Mouse (Mus musculus) adrenal gland, postnatal 14 days (tissue): ENCODE data around the gene Serpine1. TPM values are rescaled to one million over a fixed set of nuclear protein-coding genes. Genes with fewer than 3 reads are reported as not detected.
A peak's percentile ranks its signal among the peaks of the same experiment; 100 is the strongest.

Experiments
- DNase-seq: peaks from one replicate; pipeline ENCODE4 v3.0.0; 2021; ENCODE audit warnings: mixed read lengths
- total RNA-seq: library from RNA; stranded (reverse); gene quantifications from 2 replicates; pipeline ENCODE4 v1.2.3, GENCODE M21; 2021

Serpine1 gene
- total RNA-seq, 1 experiment from 2014 or later: 2.6 TPM

- DNase-seq: no peak
Measured at GRCm38 (mm10) chr5:137096037-137096436, 24.0 kb upstream of the Serpine1 start.

DNA sequence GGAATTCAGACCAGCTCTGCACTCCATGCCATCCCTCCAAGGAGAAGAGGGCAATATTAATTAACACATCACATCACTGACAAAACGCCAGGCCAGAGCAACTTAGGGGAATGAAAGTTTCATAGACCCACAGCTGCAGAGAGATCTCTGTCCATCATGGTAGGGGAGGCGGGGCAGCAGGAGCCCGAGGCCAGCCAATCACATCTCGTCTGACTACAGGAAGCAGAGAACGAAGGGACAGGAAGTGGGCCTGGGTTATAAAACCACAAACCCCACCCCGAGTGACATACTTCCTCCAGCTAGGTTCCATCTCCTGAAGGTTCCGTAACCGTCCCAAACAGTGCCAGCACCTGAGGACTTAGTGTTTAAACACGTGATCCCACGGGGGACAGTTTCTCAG is 23.1 kb upstream of the Serpine1 start:
- no peak for DNase-seq

DNA sequence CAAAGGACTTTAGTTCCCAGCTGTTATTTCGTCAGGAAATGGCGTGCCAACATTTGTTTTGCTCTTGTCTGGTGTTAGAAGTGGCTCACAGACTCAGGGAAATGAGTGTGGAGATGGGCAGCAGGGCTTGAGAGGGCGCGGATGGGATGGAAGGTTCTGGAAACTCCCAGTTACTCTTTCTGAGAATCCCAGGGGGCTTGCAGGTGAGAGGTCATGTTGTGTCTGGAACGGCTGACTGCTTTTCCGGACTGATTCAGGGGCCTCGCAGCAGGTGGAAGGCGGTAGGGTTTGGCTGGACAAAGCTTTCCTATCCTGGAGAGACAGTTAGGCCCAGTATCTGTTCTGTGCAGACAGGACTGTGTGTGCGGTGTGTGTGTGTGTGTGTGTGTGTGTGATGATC is 21.7 kb upstream of the Serpine1 start:
- DNase-seq: peak; percentile 27

DNA sequence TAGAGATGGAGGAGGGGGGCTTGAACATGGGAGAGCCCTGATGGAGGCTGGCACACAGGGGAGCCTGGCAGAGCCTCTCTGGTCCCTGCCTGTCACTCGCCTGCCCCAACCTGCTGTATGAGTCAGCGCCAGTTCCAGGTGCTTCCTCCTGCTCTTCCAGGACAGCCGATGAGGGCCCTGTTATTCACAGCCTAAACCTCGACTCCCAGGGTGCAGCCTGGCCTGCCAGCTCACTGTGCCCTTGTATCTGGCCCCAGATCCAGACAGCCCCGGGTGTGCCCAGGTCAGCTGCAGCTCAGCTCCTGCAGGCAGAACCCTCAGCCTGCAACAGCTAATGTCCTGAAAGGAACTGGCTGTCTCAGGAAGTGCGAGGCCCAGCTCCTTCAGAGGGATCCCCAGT is 19.5 kb upstream of the Serpine1 start:
- peak; percentile 31 for DNase-seq

- DNase-seq: no peak
Measured at GRCm38 (mm10) chr5:137090870-137091269, 18.8 kb upstream of the Serpine1 start.

- peak; percentile 77 for DNase-seq
Measured at GRCm38 (mm10) chr5:137087410-137087809, 15.3 kb upstream of the Serpine1 start.

DNA sequence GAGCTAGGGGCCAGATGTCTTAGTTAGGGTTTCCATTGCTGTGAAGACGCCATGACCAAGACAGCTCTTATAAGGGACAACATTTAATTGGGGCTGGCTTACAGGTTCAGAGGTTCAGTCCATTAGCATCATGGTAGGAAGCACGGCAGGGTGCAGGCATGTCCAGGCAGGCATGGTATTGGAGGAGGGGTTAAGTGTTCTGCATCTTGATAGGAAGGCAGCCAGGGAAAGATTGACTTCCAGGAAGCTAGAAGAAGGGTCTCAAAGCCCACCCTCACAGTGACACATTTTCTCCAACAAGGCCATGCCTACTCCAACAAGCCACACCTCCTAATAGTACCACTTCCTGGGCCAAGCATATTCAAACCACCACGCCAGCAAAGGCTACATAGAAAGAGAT is 13.7 kb upstream of the Serpine1 start:
- no peak for DNase-seq

GRCm38 (mm10) chr5:137085021-137085420 is 13.0 kb upstream of the Serpine1 start:
- DNase-seq: no peak

DNA sequence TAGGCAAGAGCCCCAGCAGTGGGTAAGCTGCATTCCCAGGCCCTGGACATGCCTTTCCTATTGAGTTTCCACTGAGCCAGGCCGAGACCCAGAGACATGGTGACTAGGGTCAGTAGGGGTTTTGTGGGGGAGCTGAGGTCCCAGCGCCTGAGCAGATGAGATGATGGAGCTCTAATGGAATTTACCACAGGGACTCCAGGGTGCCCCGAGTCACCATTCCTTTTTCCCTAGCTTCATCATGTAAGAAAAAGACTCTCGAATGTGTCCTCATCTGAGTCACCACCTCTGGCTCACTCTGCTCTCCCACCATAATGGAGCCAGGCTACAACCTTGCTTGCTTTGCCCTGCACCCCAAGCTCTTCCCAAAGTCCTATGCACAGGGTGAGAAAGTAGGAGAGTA is 11.0 kb upstream of the Serpine1 start:
- DNase-seq: no peak

- DNase-seq: peak; percentile 25
Measured at GRCm38 (mm10) chr5:137079849-137080248, 7.8 kb upstream of the Serpine1 start.

GRCm38 (mm10) chr5:137078616-137079015 is 6.5 kb upstream of the Serpine1 start:
- DNase-seq: no peak

DNA sequence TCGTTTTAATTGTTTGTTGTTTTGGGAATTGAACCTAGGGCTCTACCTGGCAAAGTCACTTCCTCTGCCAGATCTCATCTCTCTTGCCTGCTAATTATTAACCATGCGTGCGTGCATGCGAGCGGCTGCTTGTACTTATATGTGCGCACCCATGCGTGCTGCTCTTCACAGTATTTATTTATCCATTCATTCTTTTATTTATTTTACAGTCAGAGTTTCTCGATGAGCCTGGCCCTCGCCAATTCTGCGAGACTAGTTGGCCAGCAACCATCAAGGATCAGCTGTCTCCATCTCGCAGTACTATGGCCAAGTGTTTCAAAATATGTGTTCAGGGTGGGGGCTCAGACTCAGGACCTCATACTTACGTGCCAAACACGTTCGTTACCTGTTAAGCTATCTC is 6.0 kb upstream of the Serpine1 start:
- DNase-seq: no peak

DNA sequence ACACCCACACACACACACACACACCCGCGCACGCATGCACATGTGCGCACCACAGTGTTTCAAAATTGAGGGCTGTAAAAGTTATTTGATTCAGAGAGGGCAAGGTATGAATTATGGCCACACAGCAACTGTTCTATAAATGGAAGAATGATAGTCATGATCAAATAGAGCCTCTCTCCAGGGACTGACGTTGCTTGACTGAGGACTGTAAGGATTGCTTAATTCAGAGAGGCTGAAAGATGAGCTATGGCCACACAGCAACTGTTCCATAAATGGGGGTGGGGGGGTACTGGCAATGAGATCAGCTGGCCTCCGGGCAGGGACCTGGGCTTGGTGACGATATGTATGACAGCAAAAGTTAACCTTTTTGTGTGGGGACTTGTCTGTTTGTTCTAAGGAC is 5.1 kb upstream of the Serpine1 start:
- DNase-seq: no peak

DNA sequence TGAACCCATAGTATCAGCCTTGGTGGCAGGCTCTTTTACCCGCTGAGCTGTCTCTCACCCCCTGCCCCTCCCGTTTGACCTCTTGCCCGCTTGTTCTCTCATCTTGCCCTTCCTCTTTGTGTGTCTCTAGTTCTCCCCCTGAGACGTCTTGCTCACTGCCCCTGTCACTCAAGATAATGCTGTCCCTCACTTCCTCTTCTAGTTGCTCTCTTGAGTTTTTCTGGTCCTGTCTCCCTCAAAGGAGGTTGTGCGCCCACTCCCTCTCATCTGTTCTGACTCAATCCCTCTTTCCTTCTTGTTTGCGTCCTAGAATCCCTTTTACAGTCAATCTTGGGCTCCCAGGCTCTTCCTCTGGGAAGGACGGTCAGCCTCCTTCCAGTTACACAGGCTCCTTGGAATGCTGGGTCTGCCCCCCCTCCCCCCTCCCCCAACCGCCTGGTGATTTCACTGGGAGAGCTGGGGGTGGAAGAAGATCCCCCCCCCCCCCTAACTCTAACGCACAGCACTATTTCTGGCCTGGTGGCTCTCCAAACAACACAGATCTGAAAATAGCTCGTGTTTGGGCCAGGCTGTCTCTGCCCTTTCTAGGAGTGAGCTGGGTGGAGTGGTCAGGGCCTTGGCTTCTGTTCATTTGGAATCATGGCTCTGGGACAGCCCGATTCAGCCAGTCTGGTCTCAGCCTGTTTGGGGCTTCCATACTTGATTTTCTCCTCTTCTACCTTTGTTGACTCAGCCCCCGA is 4.3 kb upstream of the Serpine1 start:
- DNase-seq: peak; percentile 14

DNA sequence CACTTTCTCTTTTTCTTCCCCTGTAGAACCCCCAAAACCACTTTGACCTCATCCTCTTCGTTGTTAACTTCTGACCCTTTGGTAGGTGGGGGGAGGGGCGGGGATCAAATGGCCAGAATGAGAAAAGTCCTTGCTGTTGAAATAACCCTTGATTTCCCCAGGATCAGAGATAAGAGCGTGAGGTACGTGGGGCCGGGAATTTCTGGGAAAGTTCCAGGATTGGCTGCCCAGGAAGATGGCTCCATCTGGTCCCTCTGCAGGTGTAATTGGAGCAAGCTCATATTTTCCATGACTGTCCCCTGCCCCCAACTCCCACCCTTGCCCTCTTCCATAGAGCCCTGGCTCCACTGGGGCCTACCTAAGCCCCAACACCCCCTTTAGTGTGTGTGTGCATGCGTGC is 3.7 kb upstream of the Serpine1 start:
- no peak for DNase-seq

DNA sequence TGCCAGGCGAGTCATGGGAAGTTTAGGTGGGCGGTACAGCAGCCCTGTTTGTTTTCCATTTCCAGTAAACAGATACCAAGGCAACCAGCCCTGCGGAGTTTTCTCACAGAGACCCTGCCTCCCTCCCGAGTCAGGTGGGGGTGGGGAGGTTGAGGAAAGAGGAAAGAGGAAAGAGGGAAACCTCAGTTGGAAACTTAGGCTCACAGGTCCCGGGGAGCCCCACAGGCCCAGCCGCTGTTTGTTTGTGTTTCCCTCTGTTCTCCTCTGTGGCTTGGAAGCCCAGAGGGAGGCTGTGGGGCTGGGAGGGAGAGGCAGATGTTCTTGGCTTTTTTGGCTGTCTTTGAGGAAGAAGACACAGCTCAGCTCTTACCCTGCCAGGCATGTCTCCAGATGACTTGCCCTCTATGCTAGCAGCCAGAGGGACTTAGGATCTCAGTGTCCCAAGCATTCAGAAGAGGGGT is 2.2 kb upstream of the Serpine1 start:
- DNase-seq: no peak

DNA sequence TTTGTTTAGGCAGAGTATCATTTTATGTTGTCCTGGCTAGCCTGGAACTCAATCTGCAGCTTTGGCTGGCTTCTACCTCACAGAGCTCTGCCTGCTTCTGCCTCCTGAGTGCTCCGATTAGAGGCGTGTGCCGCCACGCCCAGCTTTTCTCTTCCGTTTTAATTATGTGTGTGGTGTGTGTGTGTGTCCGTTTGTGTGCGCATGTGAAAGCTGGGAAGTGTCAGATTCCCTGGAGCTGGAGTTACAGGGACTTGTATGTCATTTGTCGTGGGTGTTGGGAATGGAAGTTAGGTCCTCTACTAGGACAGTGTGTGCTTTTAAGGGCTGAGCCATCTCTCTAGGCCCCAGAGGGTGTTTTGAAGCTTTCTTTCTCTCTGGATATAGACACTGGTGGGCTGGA is 1.1 kb upstream of the Serpine1 start:
- DNase-seq: no peak

DNA sequence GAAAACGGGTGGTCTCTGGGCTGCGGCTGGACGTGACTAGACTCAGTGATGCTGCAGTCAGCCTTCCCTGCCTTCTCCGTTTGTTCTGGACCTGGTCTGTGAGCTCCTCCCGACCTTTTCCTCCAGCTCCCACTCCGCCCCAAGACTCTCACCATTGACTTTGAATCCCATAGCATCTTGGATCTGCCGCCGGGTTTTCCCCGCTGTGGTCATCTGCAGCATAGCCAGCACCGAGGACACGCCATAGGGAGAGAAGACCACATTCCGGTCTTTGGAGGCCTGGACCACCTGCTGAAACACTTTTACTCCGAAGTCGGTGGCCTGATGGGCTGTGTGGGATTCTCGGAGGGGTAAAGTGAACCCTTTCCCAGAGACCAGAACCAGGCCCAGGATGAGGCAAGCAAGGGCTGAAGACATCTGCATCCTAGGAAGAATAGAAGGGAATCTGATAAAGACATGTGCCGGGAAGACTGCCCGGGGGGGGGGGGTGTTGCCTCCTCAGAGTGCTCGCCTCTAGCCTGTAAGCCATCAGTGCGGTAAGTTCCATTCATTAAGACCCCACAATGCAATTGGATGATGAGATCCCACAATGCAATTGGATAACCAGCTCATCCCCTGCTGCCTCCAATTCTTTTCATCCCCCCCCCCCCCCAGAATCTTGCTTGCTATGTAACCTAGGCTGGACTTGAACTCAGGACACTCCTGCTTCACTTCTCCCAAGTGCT is 1.0 kb downstream of the Serpine1 start:
- no peak for DNase-seq

DNA sequence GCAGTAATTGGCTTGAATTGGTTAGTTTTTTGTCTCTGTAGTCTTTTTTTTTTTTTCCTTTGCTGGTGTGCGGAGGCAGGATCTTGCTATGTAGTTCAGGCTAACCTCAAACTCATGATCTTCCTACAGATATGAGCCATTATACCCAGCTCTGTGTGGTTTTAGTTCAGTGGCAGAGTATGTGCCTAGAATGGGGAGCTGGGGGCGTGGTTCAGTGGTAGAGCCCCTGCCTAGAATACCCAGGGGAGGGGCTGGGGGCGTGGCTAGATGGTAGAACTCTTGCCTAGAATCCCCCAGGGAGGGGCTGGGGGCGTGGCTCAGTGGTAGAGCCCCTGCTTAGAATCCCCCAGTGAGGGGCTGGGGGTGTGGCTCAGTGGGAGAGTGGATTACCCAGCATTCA is 3.4 kb downstream of the Serpine1 start:
- DNase-seq: no peak

GRCm38 (mm10) chr5:137065923-137066322 is 6.1 kb downstream of the Serpine1 start:
- no peak for DNase-seq

DNA sequence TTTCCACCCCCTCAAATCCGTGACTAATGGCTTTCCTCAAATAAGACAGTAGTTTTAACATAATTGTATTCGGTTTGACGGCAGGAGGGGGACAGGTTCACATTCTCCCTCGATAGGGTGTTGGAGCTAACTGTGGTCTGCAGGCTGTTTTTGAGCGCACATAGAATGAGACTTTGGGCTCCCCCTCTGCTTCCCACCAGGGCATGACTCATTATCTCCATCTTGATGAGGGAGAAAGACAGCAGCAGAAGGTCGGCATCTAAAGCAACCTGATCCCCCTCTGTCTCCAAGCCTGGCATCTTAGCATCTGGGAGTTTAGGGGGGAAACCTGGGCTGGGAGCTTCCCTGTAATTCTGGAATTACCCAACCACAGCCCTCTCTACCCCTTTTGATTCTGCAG is 6.6 kb downstream of the Serpine1 start:
- DNase-seq: no peak

GRCm38 (mm10) chr5:137062601-137063000 is 9.5 kb downstream of the Serpine1 start:
- DNase-seq: no peak

DNA sequence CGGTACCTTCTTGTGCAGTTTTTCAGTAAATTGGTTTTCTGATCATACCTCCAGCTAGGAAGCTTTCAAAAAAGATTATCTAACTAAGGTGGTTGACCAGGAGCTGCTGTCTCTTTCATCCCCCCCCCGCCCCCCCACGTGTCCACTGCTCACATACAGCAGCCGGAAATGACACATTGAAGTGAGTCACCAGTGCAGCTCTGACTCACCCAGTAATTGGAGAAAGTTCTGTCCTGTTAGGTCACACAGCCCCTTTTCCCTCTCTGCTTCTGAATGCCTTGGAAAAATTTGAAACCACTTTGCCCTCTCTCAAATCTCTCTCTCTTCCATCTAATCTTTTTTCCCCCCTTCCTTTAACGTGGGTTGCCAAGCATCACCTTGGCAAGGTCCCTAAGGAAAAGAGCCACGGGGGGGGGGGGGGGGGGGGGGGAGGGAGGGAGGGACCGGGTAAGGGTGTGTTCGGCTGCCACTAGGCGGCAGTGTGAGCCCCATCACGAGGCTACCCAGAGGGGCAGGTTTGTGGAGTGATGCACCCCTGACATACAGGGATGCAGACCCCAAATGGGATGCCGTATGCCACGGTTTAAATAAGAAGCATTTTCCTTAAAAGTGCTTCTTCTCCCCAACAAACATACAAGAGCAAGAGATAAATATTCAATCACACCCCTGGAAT is 10.1 kb downstream of the Serpine1 start:
- DNase-seq: peak; percentile 74
